In the genomic region with DNA sequence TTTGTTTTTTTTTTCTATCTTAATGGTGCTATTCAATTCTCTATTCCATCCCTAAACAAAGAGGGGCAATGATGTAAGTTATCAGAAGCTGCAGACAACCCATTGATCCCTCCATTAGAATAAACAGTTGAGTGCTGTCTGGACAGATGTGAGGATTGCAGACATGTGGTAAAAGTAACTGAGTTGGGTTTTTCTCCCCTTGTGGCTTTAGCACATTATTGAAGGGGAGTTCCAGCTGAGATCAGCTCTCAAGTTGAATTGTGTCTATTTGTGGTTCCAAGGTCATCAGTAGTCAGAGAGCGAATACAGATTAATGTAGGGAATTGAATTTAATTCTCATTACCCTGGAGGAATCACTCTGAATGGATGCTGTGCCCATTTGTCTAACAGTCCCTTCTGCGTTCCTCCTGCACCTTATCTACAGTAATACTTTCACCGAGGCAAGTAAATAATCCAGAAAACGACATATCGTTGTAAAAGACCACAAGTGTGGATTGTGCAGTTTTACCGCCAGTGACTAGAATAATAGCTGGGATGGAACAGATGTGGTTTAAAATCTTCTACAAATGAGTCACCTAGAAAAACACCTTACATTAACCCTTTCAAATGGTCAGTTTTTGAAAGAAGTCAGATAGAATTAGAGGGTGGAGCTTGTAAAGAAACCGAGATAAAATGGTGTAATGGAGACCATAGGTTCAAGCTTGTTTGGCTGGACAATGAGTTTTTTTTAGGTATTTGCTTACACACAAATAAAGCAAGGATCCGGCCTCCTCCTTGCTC, we compare ENCODE assay signal across 27 mouse cellular contexts. TPM values are rescaled to one million over a fixed set of nuclear protein-coding genes. Genes with fewer than 3 reads are reported as not detected.
"Had no signal": no experiment of that assay in that cellular context is flagged by ENCODE, and none has a peak within 500 bp of the region (broad histone marks: within the 10 kb centered on the region; RNA-seq: fewer than 3 reads in every experiment).

No protein-coding gene starts in this region.

- H3K9me3 ChIP-seq: heart, embryonic 13.5 days; heart, embryonic 15.5 days; hindbrain, embryonic 12.5 days; hindbrain, embryonic 15.5 days; kidney, embryonic 15.5 days; limb, embryonic 10.5 days; limb, embryonic 12.5 days had no signal

- ATAC-seq: intestine, embryonic 16.5 days had no signal

- H3K27ac ChIP-seq: gastrocnemius, adult 2 months; heart, adult 2 months; heart, embryonic 13.5 days; heart, embryonic 15.5 days; hindbrain, embryonic 12.5 days; hindbrain, embryonic 15.5 days; kidney, embryonic 15.5 days; kidney, postnatal 0 days; left cerebral cortex, adult 2 months; limb, embryonic 10.5 days; limb, embryonic 12.5 days; liver, embryonic 13.5 days had no signal

- H3K27me3 ChIP-seq: heart, embryonic 13.5 days; heart, embryonic 15.5 days; hindbrain, embryonic 12.5 days; hindbrain, embryonic 15.5 days; kidney, embryonic 15.5 days; limb, embryonic 12.5 days; liver, embryonic 13.5 days had no signal

- H3K4me3 ChIP-seq: gastrocnemius, adult 2 months; heart, adult 2 months; heart, embryonic 13.5 days; heart, embryonic 15.5 days; hindbrain, embryonic 12.5 days; hindbrain, embryonic 15.5 days; kidney, embryonic 15.5 days; left cerebral cortex, adult 2 months; limb, embryonic 10.5 days; limb, embryonic 12.5 days; liver, embryonic 13.5 days had no signal

- DNase-seq: gastrocnemius, adult 2 months; gastrocnemius, postnatal 10 days; gastrocnemius, postnatal 25 days; heart, adult 11 months; heart, adult 2 months; heart, postnatal 14 days; heart, postnatal 36 days; kidney, adult 11 months; kidney, adult 2 months; kidney, adult 9 months; kidney, postnatal 14 days; kidney, postnatal 36 days; liver; liver, embryonic 13.5 days had no signal

- H3K9ac ChIP-seq: heart, embryonic 13.5 days; heart, embryonic 15.5 days; hindbrain, embryonic 12.5 days; hindbrain, embryonic 15.5 days; kidney, embryonic 15.5 days; limb, embryonic 12.5 days; liver, embryonic 13.5 days had no signal

- H3K4me1 ChIP-seq: heart, embryonic 13.5 days; heart, embryonic 15.5 days; hindbrain, embryonic 12.5 days; hindbrain, embryonic 15.5 days; kidney, embryonic 15.5 days; limb, embryonic 10.5 days; limb, embryonic 12.5 days; liver, embryonic 13.5 days had no signal

- H3K36me3 ChIP-seq: heart, embryonic 13.5 days; heart, embryonic 15.5 days; hindbrain, embryonic 12.5 days; hindbrain, embryonic 15.5 days; kidney, embryonic 15.5 days; limb, embryonic 10.5 days; limb, embryonic 12.5 days; liver, embryonic 13.5 days had no signal

- H3K4me2 ChIP-seq: heart, embryonic 11.5 days; heart, embryonic 13.5 days; heart, embryonic 15.5 days; hindbrain, embryonic 12.5 days; hindbrain, embryonic 15.5 days; kidney, embryonic 15.5 days; limb, embryonic 12.5 days; liver, embryonic 11.5 days; liver, embryonic 13.5 days had no signal

RNA-seq across cellular contexts. Expression of gene Lin7a, which starts 48.9 kb away (rescaled TPM):
- total RNA-seq: hematopoietic stem cell, adult 5-6 weeks had no signal
